31 mouse cellular contexts compared by ENCODE assay signal in genomic region chr11:4488798-4489197, GRCm38 (mm10). TPM values are rescaled to one million over a fixed set of nuclear protein-coding genes. Genes with fewer than 3 reads are reported as not detected.
"Had no signal": no experiment of that assay in that cellular context is flagged by ENCODE, and none has a peak within 500 bp of the region (broad histone marks: within the 10 kb centered on the region; RNA-seq: fewer than 3 reads in every experiment).

No protein-coding gene starts in this region.

- H3K9ac ChIP-seq: heart, embryonic 13.5 days; heart, embryonic 15.5 days; hindbrain, embryonic 13.5 days; hindbrain, embryonic 15.5 days; kidney, embryonic 15.5 days; limb, embryonic 13.5 days had no signal

- H3K9me3 ChIP-seq: heart, embryonic 13.5 days; heart, embryonic 15.5 days; hindbrain, embryonic 13.5 days; hindbrain, embryonic 15.5 days; kidney, embryonic 15.5 days; limb, embryonic 13.5 days had no signal

- ATAC-seq: hindbrain, postnatal 0 days; intestine, embryonic 16.5 days had no signal

- H3K4me3 ChIP-seq: heart, adult 2 months; heart, embryonic 13.5 days; heart, embryonic 15.5 days; hindbrain, embryonic 13.5 days; hindbrain, embryonic 15.5 days; kidney, embryonic 15.5 days; limb, embryonic 13.5 days had no signal

- H3K4me2 ChIP-seq: heart, embryonic 11.5 days; heart, embryonic 13.5 days; heart, embryonic 15.5 days; hindbrain, embryonic 13.5 days; hindbrain, embryonic 15.5 days; kidney, embryonic 15.5 days; limb, embryonic 13.5 days had no signal

- H3K27me3 ChIP-seq: heart, embryonic 13.5 days; heart, embryonic 15.5 days; hindbrain, embryonic 13.5 days; hindbrain, embryonic 15.5 days; kidney, embryonic 15.5 days; limb, embryonic 13.5 days had no signal

- H3K27ac ChIP-seq: heart, adult 2 months; heart, embryonic 15.5 days; hindbrain, embryonic 13.5 days; hindbrain, embryonic 15.5 days; hindbrain, postnatal 0 days; kidney, embryonic 15.5 days; kidney, postnatal 0 days; limb, embryonic 13.5 days had no signal

- DNase-seq: gastrocnemius, postnatal 14 days; gastrocnemius, postnatal 36 days; heart, adult 2 months; heart, postnatal 14 days; heart, postnatal 36 days; kidney, adult 11 months; kidney, adult 2 months; kidney, adult 9 months; kidney, postnatal 14 days; kidney, postnatal 36 days; layer of hippocampus, adult 9-11 months; layer of hippocampus, postnatal 36 days; left cerebral cortex, postnatal 4 days had no signal

- H3K4me1 ChIP-seq: hindbrain, embryonic 15.5 days; kidney, embryonic 15.5 days; limb, embryonic 13.5 days had no signal

RNA-seq across cellular contexts. Expression of gene Hormad2, which starts 47.9 kb away (rescaled TPM):
- total RNA-seq: gastrocnemius, adult 8-10 months; gastrocnemius, postnatal 14 days; gastrocnemius, postnatal 36 days; heart, postnatal 14 days; hindbrain, postnatal 0 days; layer of hippocampus, adult 18-20 months; layer of hippocampus, postnatal 14 days; left cerebral cortex, adult 18-20 months; left cerebral cortex, postnatal 10 days; left cerebral cortex, postnatal 25 days; left cerebral cortex, postnatal 4 days had no signal
- polyA plus RNA-seq: heart, adult 2 months; heart, postnatal 0 days; hindbrain, embryonic 11.5 days; hindbrain, embryonic 13.5 days; hindbrain, embryonic 15.5 days; hindbrain, postnatal 0 days; kidney, adult 2 months had no signal
